Mouse (Mus musculus) stomach, postnatal 0 days (tissue): ENCODE results near the gene Pgm5. TPM values are rescaled to one million over a fixed set of nuclear protein-coding genes. Genes with fewer than 3 reads are reported as not detected.

Source experiments
- ATAC-seq: fragments of 200-750 bp; cut with Nextera tagmentation; 2 replicates; pipeline ENCODE4 v1.8.0; 2017; ENCODE audit not compliant: low FRiP score, low TSS enrichment
- DNase-seq: peaks from one replicate; pipeline ENCODE4 v3.0.0-alpha.2; 2016; ENCODE audit warnings: low spot score
- H3K27ac ChIP-seq: fragments of 300-500 bp; sonication (generic); replicated peaks from 2 replicates; pipeline ENCODE4 v1.5.1; 2014; ENCODE audit warnings: mild to moderate bottlenecking, control low read depth
- H3K27me3 ChIP-seq: fragments of 300-500 bp; sonication (generic); 2 replicates; pipeline ENCODE4 v1.6.1; 2014; ENCODE audit warnings: low read length; ENCODE audit not compliant: control insufficient read depth, insufficient read depth
- H3K36me3 ChIP-seq: fragments of 300-500 bp; sonication (generic); 2 replicates; pipeline ENCODE4 v1.6.1; 2014; ENCODE audit warnings: low read length, mixed read lengths; ENCODE audit not compliant: control insufficient read depth, insufficient read depth
- H3K4me1 ChIP-seq: fragments of 300-500 bp; sonication (generic); replicated peaks from 2 replicates; pipeline ENCODE4 v1.6.1; 2014; ENCODE audit warnings: antibody characterized with exemption; ENCODE audit not compliant: control insufficient read depth, insufficient read depth
- H3K4me2 ChIP-seq: fragments of 300-500 bp; sonication (generic); replicated peaks from 2 replicates; pipeline ENCODE4 v1.6.1; 2014; ENCODE audit warnings: low read depth, mild to moderate bottlenecking, control low read depth, moderate library complexity
- H3K4me3 ChIP-seq: fragments of 300-500 bp; sonication (generic); 2 replicates; pipeline ENCODE4 v1.5.1; 2014; ENCODE audit warnings: low read depth, low read length, control low read depth
- H3K9ac ChIP-seq: fragments of 300-500 bp; sonication (generic); 2 replicates; pipeline ENCODE4 v1.6.1; 2014; ENCODE audit warnings: mild to moderate bottlenecking, low read length, control low read depth, mixed read lengths
- H3K9me3 ChIP-seq: fragments of 300-500 bp; sonication (generic); 2 replicates; pipeline ENCODE4 v1.6.1; 2016; ENCODE audit warnings: low read length; ENCODE audit not compliant: control insufficient read depth
- CTCF ChIP-seq: IDR thresholded peaks from 2 replicates; pipeline ENCODE4 v1.5.1; 2016; ENCODE audit warnings: antibody characterized with exemption, low read depth, mild to moderate bottlenecking, moderate library complexity
- EP300 ChIP-seq: optimal IDR thresholded peaks from 2 replicates; pipeline ENCODE3; 2016; ENCODE audit warnings: antibody characterized with exemption
- WGBS: fragments of 180-500 bp; shearing (Covaris S2); extraction: QIAGEN DNeasy Blood & Tissue Kit; methylation state at CpG from one replicate; pipeline ENCODE4 v1.1.7; 2014; 5-methylcytosine and 5-hydroxymethylcytosine counted together
- polyA plus RNA-seq: library from polyadenylated mRNA; unstranded; fragments of >200 nt; fragmentation: Nextera tagmentation; extraction: Ambion mirVana; gene quantifications from 2 replicates; pipeline ENCODE4 v1.2.1, GENCODE M21; 2015

Gene Pgm5
- polyA plus RNA-seq, 1 experiment from 2014 or later: 6.3 TPM

GRCm38 (mm10) chr19:24792876-24793275, 68.8 kb downstream of the Pgm5 start:
- Histone ChIP-seq H3K9ac (no peak overlapping the region), H3K4me2 (no peak overlapping the region), H3K9me3 (no peaks in the 10 kb centered on the region), H3K36me3 (no peaks in the 10 kb centered on the region), H3K27me3 (no peaks in the 10 kb centered on the region), H3K4me1 (no peaks in the 10 kb centered on the region), H3K27ac (no peak overlapping the region), H3K4me3 (no peak overlapping the region)
- 64% methylated on average over 5 of the region's 5 CpGs for WGBS
- DNase-seq (no peak), ATAC-seq (no peak)
- no peak for TF ChIP-seq CTCF

- H3K27ac ChIP-seq: no peak overlapping the region
- H3K9me3 ChIP-seq: no peaks in the 10 kb centered on the region
- no peaks in the 10 kb centered on the region for H3K36me3 ChIP-seq
- no peak overlapping the region for H3K4me3 ChIP-seq
- no peak for TF ChIP-seq EP300
- no peak overlapping the region for H3K9ac ChIP-seq
- DNase-seq (no peak), ATAC-seq (no peak)
- WGBS: 73% methylated on average over 8 of the region's 8 CpGs
- no peaks in the 10 kb centered on the region; the same call in 1 of the 2 replicates for H3K4me1 ChIP-seq
- H3K4me2 ChIP-seq: no peak overlapping the region
- H3K27me3 ChIP-seq: no peaks in the 10 kb centered on the region
Observed at GRCm38 (mm10) chr19:24785898-24786297, 75.8 kb downstream of the Pgm5 start.

DNA sequence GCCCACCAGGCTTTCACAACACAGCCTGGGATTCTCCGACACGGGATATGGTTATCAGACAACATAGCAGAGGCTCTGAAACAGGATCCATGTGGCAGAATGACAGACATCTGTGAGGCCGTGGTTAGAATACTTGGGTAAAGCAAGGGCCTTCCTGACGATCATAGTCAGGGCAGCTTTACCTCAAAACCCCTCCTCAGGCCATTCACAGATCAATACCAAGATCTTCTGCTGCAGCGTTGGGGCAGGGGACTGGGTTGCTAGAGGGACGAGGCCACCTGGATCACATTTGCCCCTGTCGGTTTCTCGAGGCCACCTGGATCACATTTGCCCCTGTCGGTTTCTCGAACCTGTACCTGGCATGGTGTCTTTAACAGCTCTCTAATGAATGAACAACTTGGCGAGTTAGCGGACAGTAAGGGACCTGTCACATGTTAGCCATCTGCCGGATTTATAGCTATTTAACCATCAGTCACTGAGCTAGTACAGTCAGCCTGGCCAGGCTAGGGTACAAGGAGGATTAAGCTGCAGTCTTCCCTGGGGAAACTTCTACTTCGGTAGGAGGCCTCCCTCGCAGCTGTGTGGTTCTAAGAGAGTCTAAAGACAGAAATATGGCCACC, 76.5 kb downstream of the Pgm5 start:
- DNase-seq (no peak), ATAC-seq (no peak)
- Histone ChIP-seq H3K4me1 (no peaks in the 10 kb centered on the region; the same call in 1 of the 2 replicates), H3K9ac (no peak overlapping the region), H3K9me3 (no peaks in the 10 kb centered on the region), H3K36me3 (no peaks in the 10 kb centered on the region), H3K27me3 (no peaks in the 10 kb centered on the region), H3K4me3 (no peak overlapping the region), H3K4me2 (no peak overlapping the region), H3K27ac (no peak overlapping the region)
- WGBS: 62% methylated on average over 15 of the region's 15 CpGs
- no peak for TF ChIP-seq EP300
- 0 out of 2 replicates have a peak, but pooled peaks have one; percentile 0 for TF ChIP-seq CTCF

- Histone ChIP-seq H3K27me3 (no peaks in the 10 kb centered on the region), H3K36me3 (no peaks in the 10 kb centered on the region), H3K27ac (no peak overlapping the region), H3K4me2 (no peak overlapping the region), H3K4me1 (no peaks in the 10 kb centered on the region; the same call in 1 of the 2 replicates), H3K4me3 (no peak overlapping the region), H3K9ac (no peak overlapping the region), H3K9me3 (no peaks in the 10 kb centered on the region)
- WGBS: 46% methylated on average over 9 of the region's 9 CpGs
- DNase-seq (no peak), ATAC-seq (no peak)
- TF ChIP-seq CTCF: 0 out of 2 replicates have a peak, but pooled peaks have one; percentile 4
- no peak for TF ChIP-seq EP300
Observed at GRCm38 (mm10) chr19:24783736-24784135, 77.9 kb downstream of the Pgm5 start.

- peak overlapping the region; percentile 41; the same call in 1 of the 2 replicates for H3K27ac ChIP-seq
- H3K9me3 ChIP-seq: no peaks in the 10 kb centered on the region
- H3K4me3 ChIP-seq: no peak overlapping the region
- ATAC-seq (peak; percentile 65; the same call in 1 of the 2 replicates), DNase-seq (no peak)
- no peak overlapping the region for H3K9ac ChIP-seq
- no peaks in the 10 kb centered on the region for H3K27me3 ChIP-seq
- H3K36me3 ChIP-seq: no peaks in the 10 kb centered on the region
- WGBS: 39% methylated on average over 6 of the region's 6 CpGs
- TF ChIP-seq EP300 (no peak), CTCF (no peak)
- H3K4me2 ChIP-seq: no peak overlapping the region
- no peaks in the 10 kb centered on the region; the same call in 1 of the 2 replicates for H3K4me1 ChIP-seq
Observed at GRCm38 (mm10) chr19:24779996-24780395, 81.7 kb downstream of the Pgm5 start.

DNA sequence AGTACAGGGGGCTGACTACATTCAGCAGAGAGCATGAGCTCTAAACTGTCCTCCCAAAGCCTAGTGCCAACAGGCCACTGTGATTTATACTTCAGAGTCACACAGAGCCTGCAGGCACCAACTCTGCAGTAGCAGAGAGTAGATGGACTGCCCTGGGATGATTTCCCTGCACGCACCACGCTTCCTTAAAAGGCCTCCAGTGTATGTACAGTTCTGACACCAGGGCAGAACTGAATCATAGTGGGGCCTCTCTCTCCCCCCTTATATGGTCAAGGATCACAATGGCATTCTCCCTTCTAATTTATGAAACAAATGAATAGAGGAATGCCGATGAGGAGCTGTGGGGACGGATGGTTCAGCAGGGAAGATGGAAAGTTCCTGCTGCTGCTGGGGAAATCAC, 91.3 kb downstream of the Pgm5 start:
- no peak overlapping the region for H3K4me2 ChIP-seq
- H3K27me3 ChIP-seq: no peaks in the 10 kb centered on the region
- WGBS: 49% methylated on average over 4 of the region's 4 CpGs
- DNase-seq: no peak
- H3K4me1 ChIP-seq: no peaks in the 10 kb centered on the region
- H3K9ac ChIP-seq: no peak overlapping the region
- peak; percentile 93 for ATAC-seq
- H3K4me3 ChIP-seq: no peak overlapping the region
- H3K9me3 ChIP-seq: no peaks in the 10 kb centered on the region
- no peak for TF ChIP-seq EP300
- TF ChIP-seq CTCF: 0 out of 2 replicates have a peak, but pooled peaks have one; percentile 2
- no peaks in the 10 kb centered on the region for H3K36me3 ChIP-seq
- peak overlapping the region; percentile 91 for H3K27ac ChIP-seq
